Mouse (Mus musculus) heart, embryonic 10.5 days (tissue): ENCODE measurements around the gene Ucp2. TPM values are rescaled to one million over a fixed set of nuclear protein-coding genes. Genes with fewer than 3 reads are reported as not detected.

Source experiments
- DNase-seq: peaks from one replicate; pipeline ENCODE4 v3.0.0-alpha.2; 2017; ENCODE audit warnings: low spot score
- H3K27ac ChIP-seq: fragments of 300-500 bp; sonication (generic); 2 replicates; pipeline ENCODE4 v1.5.1; 2016; ENCODE audit warnings: mild to moderate bottlenecking
- H3K27me3 ChIP-seq: fragments of 300-500 bp; sonication (generic); 2 replicates; pipeline ENCODE4 v1.6.1; 2016; ENCODE audit warnings: mild to moderate bottlenecking; ENCODE audit not compliant: poor library complexity, insufficient read depth, severe bottlenecking
- H3K36me3 ChIP-seq: fragments of 300-500 bp; sonication (generic); 2 replicates; pipeline ENCODE4 v1.6.1; 2016; ENCODE audit warnings: mild to moderate bottlenecking, moderate library complexity
- H3K4me1 ChIP-seq: fragments of 300-500 bp; sonication (generic); 2 replicates; pipeline ENCODE4 v1.6.1; 2016; ENCODE audit warnings: mild to moderate bottlenecking
- H3K4me3 ChIP-seq: fragments of 300-500 bp; sonication (generic); 2 replicates; pipeline ENCODE4 v1.5.1; 2016; ENCODE audit warnings: mild to moderate bottlenecking, moderate library complexity
- H3K9me3 ChIP-seq: fragments of 300-500 bp; sonication (generic); 2 replicates; pipeline ENCODE4 v1.6.1; 2016; ENCODE audit warnings: mild to moderate bottlenecking, moderate library complexity
- WGBS: fragments of 180-500 bp; shearing (Covaris S2); methylation state at CpG from one replicate; pipeline ENCODE4 v1.1.7; 2016; 5-methylcytosine and 5-hydroxymethylcytosine counted together
- polyA plus RNA-seq: library from polyadenylated mRNA; unstranded; fragments of >200 nt; fragmentation: Nextera tagmentation; extraction: Ambion mirVana; gene quantifications from 2 replicates; pipeline ENCODE4 v1.2.1, GENCODE M21; 2016

Ucp2 gene
- polyA plus RNA-seq: 165 and 231 TPM in 2 replicates

GRCm38 (mm10) chr7:100493117-100493483, at the start of gene Ucp2:
Gene Ucp2 (plus strand): TSS chr7:100493337.
- under 1% methylated on average over 27 of the region's 27 CpGs for WGBS
- Histone ChIP-seq H3K27me3 (no peaks in the 10 kb centered on the region), H3K27ac (peak within 1 kb of the TSS; percentile 83), H3K4me3 (peak within 1 kb of the TSS; percentile 62), H3K36me3 (peaks cover 17% of the 10 kb centered on the region), H3K9me3 (no peaks in the 10 kb centered on the region), H3K4me1 (peaks cover 56% of the 10 kb centered on the region)
- peak; percentile 96 for DNase-seq

- Histone ChIP-seq H3K4me3 (no peak overlapping the region), H3K27me3 (no peaks in the 10 kb centered on the region), H3K4me1 (no peaks in the 10 kb centered on the region), H3K9me3 (no peaks in the 10 kb centered on the region), H3K27ac (no peak overlapping the region), H3K36me3 (peaks cover 75% of the 10 kb centered on the region)
- DNase-seq: no peak
- WGBS: 88% methylated on average over 4 of the region's 4 CpGs
Observed at GRCm38 (mm10) chr7:100443728-100444127, 49.4 kb upstream of the Ucp2 start.

GRCm38 (mm10) chr7:100446271-100446670, 46.9 kb upstream of the Ucp2 start:
- 93% methylated on average over 5 of the region's 5 CpGs for WGBS
- H3K27ac ChIP-seq: no peak overlapping the region
- H3K27me3 ChIP-seq: no peaks in the 10 kb centered on the region
- H3K4me1 ChIP-seq: no peaks in the 10 kb centered on the region
- no peaks in the 10 kb centered on the region for H3K9me3 ChIP-seq
- no peak for DNase-seq
- H3K36me3 ChIP-seq: peaks cover 80% of the 10 kb centered on the region
- no peak overlapping the region for H3K4me3 ChIP-seq

- no peak for DNase-seq
- WGBS: 90% methylated on average over 12 of the region's 12 CpGs
- no peaks in the 10 kb centered on the region for H3K4me1 ChIP-seq
- no peaks in the 10 kb centered on the region for H3K27me3 ChIP-seq
- no peak overlapping the region for H3K27ac ChIP-seq
- H3K4me3 ChIP-seq: no peak overlapping the region
- H3K9me3 ChIP-seq: no peaks in the 10 kb centered on the region
- peaks cover 82% of the 10 kb centered on the region for H3K36me3 ChIP-seq
Observed at GRCm38 (mm10) chr7:100448530-100448929, 44.6 kb upstream of the Ucp2 start.

- H3K36me3 ChIP-seq: peaks cover 82% of the 10 kb centered on the region
- H3K27me3 ChIP-seq: no peaks in the 10 kb centered on the region
- no peaks in the 10 kb centered on the region for H3K4me1 ChIP-seq
- no peak overlapping the region for H3K27ac ChIP-seq
- DNase-seq: peak; percentile 66
- 85% methylated on average over 3 of the region's 3 CpGs for WGBS
- H3K9me3 ChIP-seq: no peaks in the 10 kb centered on the region
- H3K4me3 ChIP-seq: no peak overlapping the region
Observed at GRCm38 (mm10) chr7:100448985-100449384, 44.2 kb upstream of the Ucp2 start.

GRCm38 (mm10) chr7:100458153-100458552, 35.0 kb upstream of the Ucp2 start:
- Histone ChIP-seq H3K4me3 (no peak overlapping the region), H3K36me3 (peaks cover 72% of the 10 kb centered on the region), H3K9me3 (no peaks in the 10 kb centered on the region), H3K27me3 (no peaks in the 10 kb centered on the region), H3K27ac (peak overlapping the region; percentile 72; the same call in 1 of the 2 replicates), H3K4me1 (peaks cover 16% of the 10 kb centered on the region)
- peak; percentile 91 for DNase-seq
- WGBS: 55% methylated on average over 1 of the region's 1 CpGs

- WGBS: 93% methylated on average over 3 of the region's 3 CpGs
Observed at GRCm38 (mm10) chr7:100459862-100460261, 33.3 kb upstream of the Ucp2 start.

GRCm38 (mm10) chr7:100461621-100462151, 31.5 kb upstream of the Ucp2 start:
- 82% methylated on average over 6 of the region's 6 CpGs for WGBS
- Histone ChIP-seq H3K9me3 (no peaks in the 10 kb centered on the region), H3K4me1 (peaks cover 37% of the 10 kb centered on the region), H3K4me3 (no peak overlapping the region), H3K27me3 (no peaks in the 10 kb centered on the region), H3K36me3 (peaks cover 48% of the 10 kb centered on the region), H3K27ac (peak overlapping the region; percentile 56; the same call in 1 of the 2 replicates)
- DNase-seq: no peak

More at GRCm38 (mm10) chr7:100459862-100460261, 33.3 kb upstream of the Ucp2 start:
- H3K27me3 ChIP-seq: no peaks in the 10 kb centered on the region
- no peak for DNase-seq
- H3K9me3 ChIP-seq: no peaks in the 10 kb centered on the region
- H3K4me3 ChIP-seq: no peak overlapping the region
- H3K36me3 ChIP-seq: peaks cover 62% of the 10 kb centered on the region
- H3K27ac ChIP-seq: 0 out of 2 replicates have a peak overlapping the region, but pooled peaks have one; percentile 2
- H3K4me1 ChIP-seq: peaks cover 21% of the 10 kb centered on the region

- no peak overlapping the region for H3K4me3 ChIP-seq
- peak; percentile 92 for DNase-seq
- H3K36me3 ChIP-seq: peaks cover 48% of the 10 kb centered on the region
- H3K9me3 ChIP-seq: no peaks in the 10 kb centered on the region
- 50% methylated on average over 9 of the region's 9 CpGs for WGBS
- peaks cover 37% of the 10 kb centered on the region for H3K4me1 ChIP-seq
- H3K27me3 ChIP-seq: no peaks in the 10 kb centered on the region
- H3K27ac ChIP-seq: peak overlapping the region; percentile 79; the same call in 1 of the 2 replicates
Observed at GRCm38 (mm10) chr7:100463194-100463593, 29.9 kb upstream of the Ucp2 start.

GRCm38 (mm10) chr7:100463757-100464156, 29.4 kb upstream of the Ucp2 start:
- WGBS: 79% methylated on average over 10 of the region's 10 CpGs
- Histone ChIP-seq H3K9me3 (no peaks in the 10 kb centered on the region), H3K36me3 (peaks cover 48% of the 10 kb centered on the region), H3K4me1 (peaks cover 35% of the 10 kb centered on the region), H3K27ac (peak overlapping the region; percentile 79; the same call in 1 of the 2 replicates), H3K27me3 (no peaks in the 10 kb centered on the region), H3K4me3 (no peak overlapping the region)
- no peak for DNase-seq

- 89% methylated on average over 7 of the region's 7 CpGs for WGBS
- Histone ChIP-seq H3K27me3 (no peaks in the 10 kb centered on the region), H3K4me3 (no peak overlapping the region), H3K9me3 (no peaks in the 10 kb centered on the region), H3K27ac (peak overlapping the region; percentile 79; the same call in 1 of the 2 replicates), H3K4me1 (peaks cover 39% of the 10 kb centered on the region), H3K36me3 (peaks cover 46% of the 10 kb centered on the region)
- DNase-seq: no peak
Observed at GRCm38 (mm10) chr7:100464248-100464647, 28.9 kb upstream of the Ucp2 start.

- no peaks in the 10 kb centered on the region for H3K9me3 ChIP-seq
- 57% methylated on average over 4 of the region's 4 CpGs for WGBS
- peak overlapping the region; percentile 79 for H3K27ac ChIP-seq
- no peak for DNase-seq
- no peaks in the 10 kb centered on the region for H3K27me3 ChIP-seq
- peaks cover 41% of the 10 kb centered on the region; the same call in 1 of the 2 replicates for H3K36me3 ChIP-seq
- H3K4me1 ChIP-seq: peaks cover 39% of the 10 kb centered on the region
- peak overlapping the region; percentile 36 for H3K4me3 ChIP-seq
Observed at GRCm38 (mm10) chr7:100465248-100465647, 27.9 kb upstream of the Ucp2 start.

GRCm38 (mm10) chr7:100465656-100466309, 27.4 kb upstream of the Ucp2 start:
- peak; percentile 85 for DNase-seq
- peaks cover 39% of the 10 kb centered on the region for H3K4me1 ChIP-seq
- peak overlapping the region; percentile 36 for H3K4me3 ChIP-seq
- H3K27me3 ChIP-seq: no peaks in the 10 kb centered on the region
- H3K36me3 ChIP-seq: peaks cover 37% of the 10 kb centered on the region; the same call in 1 of the 2 replicates
- H3K9me3 ChIP-seq: no peaks in the 10 kb centered on the region
- 20% methylated on average over 5 of the region's 5 CpGs for WGBS
- peak overlapping the region; percentile 79 for H3K27ac ChIP-seq
